Mouse (Mus musculus): Measurements from ENCODE around the gene 6330409D20Rik. TPM values are rescaled to one million over a fixed set of nuclear protein-coding genes. Genes with fewer than 3 reads are reported as not detected.

The 6330409D20Rik gene
- polyA plus RNA-seq, 1 experiment = not detected

- Histone ChIP-seq H3K4me3 (ENCODE audit: insufficient read depth, low read depth, low read length) (no peak overlapping the region), H3K27ac (replicated peaks; ENCODE audit: low read depth, low read length) (no peak overlapping the region), H3K4me1 (ENCODE audit: control insufficient read depth, insufficient read depth, insufficient read length, low read length) (peaks cover 7% of the 10 kb centered on the region)
These were observed 32.2 kb downstream of the 6330409D20Rik start for GRCm38 (mm10) chr2:32708643-32709042.

DNA sequence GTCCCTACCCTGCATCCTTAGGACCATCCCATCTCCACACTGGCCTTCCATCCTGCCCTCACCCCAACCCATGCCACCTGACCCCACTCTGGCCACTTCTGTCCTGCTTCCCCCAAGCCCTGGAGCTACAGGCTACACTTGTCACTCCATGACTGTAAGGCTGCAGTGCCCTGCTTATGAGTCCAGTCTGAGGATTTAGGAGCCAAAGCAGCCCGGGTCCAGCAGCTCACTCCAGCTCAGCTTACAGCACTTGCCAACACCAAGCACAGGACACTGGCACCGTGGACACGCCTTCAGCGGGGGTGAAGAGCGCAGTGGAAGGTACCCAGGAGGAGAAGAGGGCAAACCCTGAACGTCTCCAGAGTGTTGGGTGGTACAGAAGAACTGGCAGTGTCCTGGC, 33.8 kb downstream of the 6330409D20Rik start:
- Histone ChIP-seq H3K27ac (replicated peaks; ENCODE audit: low read depth, low read length) (no peak overlapping the region), H3K4me3 (ENCODE audit: insufficient read depth, low read depth, low read length) (no peak overlapping the region), H3K4me1 (ENCODE audit: control insufficient read depth, insufficient read depth, insufficient read length, low read length) (peaks cover 7% of the 10 kb centered on the region)

- H3K4me1 ChIP-seq (ENCODE audit: control insufficient read depth, insufficient read depth, insufficient read length, low read length) = peaks cover 3% of the 10 kb centered on the region; the same call in 1 of the 2 replicates
- no peak overlapping the region for H3K27ac ChIP-seq (replicated peaks; ENCODE audit: low read depth, low read length)
- no peak overlapping the region for H3K4me3 ChIP-seq (ENCODE audit: insufficient read depth, low read depth, low read length)
These were observed 35.8 kb downstream of the 6330409D20Rik start for GRCm38 (mm10) chr2:32705018-32705417.

GRCm38 (mm10) chr2:32704021-32704421, 36.8 kb downstream of the 6330409D20Rik start, which contains the start of gene Fpgs:
Gene Fpgs, minus strand, starts transcription at chr2:32704145.
- Histone ChIP-seq H3K4me1 (ENCODE audit: control insufficient read depth, insufficient read depth, insufficient read length, low read length) (peaks cover 3% of the 10 kb centered on the region; the same call in 1 of the 2 replicates), H3K4me3 (ENCODE audit: insufficient read depth, low read depth, low read length) (no peak within 1 kb of the TSS), H3K27ac (replicated peaks; ENCODE audit: low read depth, low read length) (no peak within 1 kb of the TSS)

GRCm38 (mm10) chr2:32703046-32703445, 37.8 kb downstream of the 6330409D20Rik start:
- H3K4me3 ChIP-seq (ENCODE audit: insufficient read depth, low read depth, low read length) = no peak overlapping the region
- peaks cover 3% of the 10 kb centered on the region; the same call in 1 of the 2 replicates for H3K4me1 ChIP-seq (ENCODE audit: control insufficient read depth, insufficient read depth, insufficient read length, low read length)
- H3K27ac ChIP-seq (replicated peaks; ENCODE audit: low read depth, low read length) = no peak overlapping the region

- H3K4me3 ChIP-seq (ENCODE audit: insufficient read depth, low read depth, low read length) = no peak overlapping the region
- H3K4me1 ChIP-seq (ENCODE audit: control insufficient read depth, insufficient read depth, insufficient read length, low read length) = peaks cover 3% of the 10 kb centered on the region; the same call in 1 of the 2 replicates
- H3K27ac ChIP-seq (replicated peaks; ENCODE audit: low read depth, low read length) = no peak overlapping the region
These were observed 39.7 kb downstream of the 6330409D20Rik start for GRCm38 (mm10) chr2:32700966-32701743.

DNA sequence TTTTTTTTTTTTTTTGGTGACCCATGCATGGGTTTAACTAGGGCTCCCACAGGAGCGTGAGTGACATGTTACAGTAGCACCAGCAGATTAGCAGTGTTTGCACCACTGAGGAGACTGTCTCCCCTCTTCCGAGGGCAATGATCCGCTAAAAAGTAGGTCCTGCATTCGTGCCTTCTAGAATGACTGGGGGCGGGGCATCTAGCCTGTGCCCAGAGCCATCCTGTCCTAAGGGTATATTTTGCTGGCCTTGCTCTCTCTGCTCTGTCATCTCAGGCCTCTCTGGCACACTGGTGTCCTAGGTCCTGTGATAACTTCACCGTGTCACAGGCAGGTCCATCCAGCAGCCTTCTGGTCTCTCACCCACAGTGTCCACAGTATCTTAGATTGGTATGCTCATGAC, 41.1 kb downstream of the 6330409D20Rik start:
- H3K4me3 ChIP-seq (ENCODE audit: insufficient read depth, low read depth, low read length) = no peak overlapping the region
- no peak overlapping the region for H3K27ac ChIP-seq (replicated peaks; ENCODE audit: low read depth, low read length)
- peaks cover 3% of the 10 kb centered on the region; the same call in 1 of the 2 replicates for H3K4me1 ChIP-seq (ENCODE audit: control insufficient read depth, insufficient read depth, insufficient read length, low read length)

- H3K4me1 ChIP-seq (ENCODE audit: control insufficient read depth, insufficient read depth, insufficient read length, low read length) = peaks cover 4% of the 10 kb centered on the region
- peak overlapping the region; percentile 70 for H3K4me3 ChIP-seq (ENCODE audit: insufficient read depth, low read depth, low read length)
- peak overlapping the region; percentile 54; the same call in 1 of the 2 replicates for H3K27ac ChIP-seq (replicated peaks; ENCODE audit: low read depth, low read length)
These were observed 46.1 kb downstream of the 6330409D20Rik start for GRCm38 (mm10) chr2:32694691-32695090.

DNA sequence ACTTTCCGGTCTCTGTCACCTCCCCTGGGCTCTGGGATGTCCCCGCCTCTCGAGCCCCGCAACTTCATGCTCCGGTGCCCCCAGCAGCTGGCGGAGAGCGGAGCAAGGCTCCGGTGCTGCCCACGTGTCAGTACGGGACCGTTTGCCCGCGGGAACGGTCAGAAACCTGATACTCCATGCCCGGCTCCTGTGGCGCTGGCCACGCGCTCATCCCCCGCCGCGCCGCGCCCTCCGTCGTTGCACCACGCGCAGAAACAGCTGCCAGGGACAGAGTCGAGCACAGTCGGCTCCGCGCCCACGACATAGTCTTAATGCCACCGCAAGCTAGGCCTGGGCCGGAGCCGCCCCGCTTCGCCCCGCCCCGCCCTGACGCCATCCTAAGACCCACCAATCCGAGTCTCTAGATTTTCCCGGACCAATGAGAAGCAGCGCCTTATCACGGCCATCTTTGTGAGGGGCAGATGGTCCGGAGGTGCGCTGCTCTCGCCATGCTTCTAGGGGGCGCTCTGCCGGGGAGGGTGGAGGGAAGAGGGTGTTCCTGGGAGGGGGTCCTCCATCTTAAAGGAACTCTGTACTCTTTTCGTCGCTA, 46.9 kb downstream of the 6330409D20Rik start:
- Histone ChIP-seq H3K4me3 (ENCODE audit: insufficient read depth, low read depth, low read length) (peak overlapping the region; percentile 73), H3K27ac (replicated peaks; ENCODE audit: low read depth, low read length) (peak overlapping the region; percentile 54), H3K4me1 (ENCODE audit: control insufficient read depth, insufficient read depth, insufficient read length, low read length) (peaks cover 4% of the 10 kb centered on the region)

DNA sequence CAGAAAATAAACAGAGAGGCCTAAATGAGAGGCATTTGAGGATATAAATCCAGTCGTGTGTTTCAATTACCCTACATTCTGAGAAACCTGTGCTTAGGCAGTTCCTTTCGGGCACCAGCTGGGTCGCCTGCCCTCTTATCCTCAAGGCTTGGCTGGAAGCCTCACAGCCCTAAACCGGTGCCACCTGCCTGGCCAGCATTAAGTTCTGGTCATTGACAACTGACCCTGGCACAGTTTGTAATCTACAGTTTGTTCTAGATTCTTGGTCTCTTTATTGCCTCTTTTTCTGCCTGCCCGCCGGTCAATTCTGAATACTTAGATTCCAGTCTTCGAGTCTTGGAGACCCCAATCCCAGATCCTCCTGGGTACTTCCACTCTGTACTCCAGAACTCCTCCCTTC, 47.5 kb downstream of the 6330409D20Rik start:
- peak overlapping the region; percentile 73 for H3K4me3 ChIP-seq (ENCODE audit: insufficient read depth, low read depth, low read length)
- no peak overlapping the region for H3K27ac ChIP-seq (replicated peaks; ENCODE audit: low read depth, low read length)
- H3K4me1 ChIP-seq (ENCODE audit: control insufficient read depth, insufficient read depth, insufficient read length, low read length) = peaks cover 4% of the 10 kb centered on the region

DNA sequence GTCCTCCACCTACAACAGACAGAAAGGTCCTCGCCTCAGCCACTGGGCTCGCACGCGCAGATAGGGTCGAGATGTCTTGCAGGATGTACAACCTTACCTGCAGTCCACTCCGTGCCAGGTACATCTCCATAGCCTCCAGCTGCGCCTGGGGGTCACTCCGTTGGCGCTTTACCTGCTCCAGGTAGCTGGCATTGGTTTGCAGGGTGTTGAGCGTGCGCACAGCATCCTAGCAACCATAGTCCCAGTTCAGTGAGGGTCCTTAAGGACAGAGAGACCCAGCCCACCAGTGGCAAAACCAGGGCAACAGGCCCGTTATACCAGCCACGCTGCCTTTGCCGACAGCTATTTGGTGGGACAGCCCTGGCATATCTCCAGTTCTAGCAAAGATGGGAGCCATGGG, 48.3 kb downstream of the 6330409D20Rik start:
- Histone ChIP-seq H3K27ac (replicated peaks; ENCODE audit: low read depth, low read length) (no peak overlapping the region), H3K4me1 (ENCODE audit: control insufficient read depth, insufficient read depth, insufficient read length, low read length) (peaks cover 4% of the 10 kb centered on the region), H3K4me3 (ENCODE audit: insufficient read depth, low read depth, low read length) (no peak overlapping the region)

DNA sequence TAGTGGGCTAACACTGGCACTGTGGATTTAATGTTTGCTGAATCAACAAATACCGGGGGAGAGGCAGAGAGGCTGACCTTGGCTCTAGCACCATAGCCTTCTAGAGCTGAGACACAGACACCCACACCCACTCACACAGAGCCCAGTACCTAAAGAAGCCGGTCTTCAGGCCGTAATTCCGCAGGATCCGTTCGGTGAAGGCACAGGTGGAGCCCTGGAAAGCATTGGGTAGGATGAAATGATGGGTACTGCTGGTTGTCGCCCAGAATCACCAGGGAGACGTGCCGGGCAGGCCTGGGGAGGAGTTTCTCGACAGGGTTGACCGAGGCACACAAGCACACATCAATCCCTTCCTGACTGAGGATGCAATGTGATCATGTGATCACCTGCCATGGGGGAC, 49.8 kb downstream of the 6330409D20Rik start:
- H3K27ac ChIP-seq (replicated peaks; ENCODE audit: low read depth, low read length) = no peak overlapping the region
- H3K4me3 ChIP-seq (ENCODE audit: insufficient read depth, low read depth, low read length) = no peak overlapping the region
- H3K4me1 ChIP-seq (ENCODE audit: control insufficient read depth, insufficient read depth, insufficient read length, low read length) = peaks cover 4% of the 10 kb centered on the region

- H3K4me3 ChIP-seq (ENCODE audit: insufficient read depth, low read depth, low read length) = no peak overlapping the region
These were observed 51.4 kb downstream of the 6330409D20Rik start for GRCm38 (mm10) chr2:32689420-32689819.

DNA sequence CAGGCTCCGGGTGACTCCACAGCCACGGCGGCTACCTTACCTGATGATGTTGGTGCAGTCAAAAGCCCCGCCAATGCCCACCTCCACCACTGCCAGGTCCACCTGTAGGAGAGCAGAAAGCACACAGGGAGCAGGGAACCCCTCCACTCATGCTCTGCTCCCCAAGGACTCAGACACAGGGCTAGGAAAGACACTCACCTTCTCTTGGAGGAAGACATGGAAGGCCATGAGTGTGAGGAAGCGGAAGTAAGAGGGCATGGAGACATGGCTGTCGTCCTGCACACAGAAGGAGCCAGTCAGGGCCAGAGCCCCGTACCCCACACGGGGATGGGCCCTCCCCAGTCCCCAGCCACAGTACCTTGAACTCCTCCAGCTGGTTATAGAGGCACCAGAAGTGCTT, 53.3 kb downstream of the 6330409D20Rik start:
- Histone ChIP-seq H3K4me3 (ENCODE audit: insufficient read depth, low read depth, low read length) (no peak overlapping the region), H3K4me1 (ENCODE audit: control insufficient read depth, insufficient read depth, insufficient read length, low read length) (no peaks in the 10 kb centered on the region), H3K27ac (replicated peaks; ENCODE audit: low read depth, low read length) (no peak overlapping the region)

More at GRCm38 (mm10) chr2:32689420-32689819, 51.4 kb downstream of the 6330409D20Rik start:
- Histone ChIP-seq H3K4me1 (ENCODE audit: control insufficient read depth, insufficient read depth, insufficient read length, low read length) (peaks cover 4% of the 10 kb centered on the region), H3K27ac (replicated peaks; ENCODE audit: low read depth, low read length) (no peak overlapping the region)

- Histone ChIP-seq H3K4me1 (ENCODE audit: control insufficient read depth, insufficient read depth, insufficient read length, low read length) (no peaks in the 10 kb centered on the region), H3K27ac (replicated peaks; ENCODE audit: low read depth, low read length) (no peak overlapping the region), H3K4me3 (ENCODE audit: insufficient read depth, low read depth, low read length) (no peak overlapping the region)
These were observed 54.2 kb downstream of the 6330409D20Rik start for GRCm38 (mm10) chr2:32686640-32687039.

DNA sequence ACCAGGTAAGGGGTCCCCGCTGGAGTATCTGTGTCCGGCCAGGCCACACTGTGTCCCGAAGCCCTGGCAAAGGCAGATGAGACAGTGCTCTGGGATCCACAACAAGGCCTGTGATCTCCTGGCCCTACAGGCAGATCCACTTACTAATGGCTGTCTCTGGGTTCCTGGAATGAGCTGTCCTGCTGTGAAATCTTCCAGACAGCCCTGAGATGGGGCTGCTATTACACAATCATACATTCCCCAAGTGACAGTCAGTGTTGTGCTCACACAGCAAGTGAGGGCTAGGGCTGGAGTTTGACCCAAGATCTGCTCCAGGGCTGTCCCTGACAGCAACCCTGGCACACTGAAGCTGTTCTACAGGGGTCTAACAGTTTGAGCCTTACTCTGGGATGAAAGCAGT, 55.0 kb downstream of the 6330409D20Rik start:
- Histone ChIP-seq H3K27ac (replicated peaks; ENCODE audit: low read depth, low read length) (no peak overlapping the region), H3K4me1 (ENCODE audit: control insufficient read depth, insufficient read depth, insufficient read length, low read length) (no peaks in the 10 kb centered on the region), H3K4me3 (ENCODE audit: insufficient read depth, low read depth, low read length) (no peak overlapping the region)
